Mouse (Mus musculus) limb, embryonic 10.5 days (tissue): ENCODE results near the gene 4930564D02Rik. TPM values are rescaled to one million over a fixed set of nuclear protein-coding genes. Genes with fewer than 3 reads are reported as not detected.

Experiments used
- DNase-seq: peaks from one replicate; pipeline ENCODE4 v3.0.0-alpha.2; 2017; ENCODE audit warnings: low spot score
- H3K27ac ChIP-seq: fragments of 300-500 bp; sonication (generic); 2 replicates; pipeline ENCODE4 v1.5.1; 2016; ENCODE audit warnings: mild to moderate bottlenecking
- H3K27me3 ChIP-seq: fragments of 300-500 bp; sonication (generic); 2 replicates; pipeline ENCODE4 v1.6.1; 2016; ENCODE audit warnings: low read depth, mild to moderate bottlenecking; ENCODE audit not compliant: poor library complexity, severe bottlenecking
- H3K36me3 ChIP-seq: fragments of 300-500 bp; sonication (generic); 2 replicates; pipeline ENCODE4 v1.6.1; 2016; ENCODE audit warnings: mild to moderate bottlenecking, moderate library complexity
- H3K4me1 ChIP-seq: fragments of 300-500 bp; sonication (generic); 2 replicates; pipeline ENCODE4 v1.6.1; 2016
- H3K4me3 ChIP-seq: fragments of 300-500 bp; sonication (generic); 2 replicates; pipeline ENCODE4 v1.5.1; 2016; ENCODE audit warnings: mild to moderate bottlenecking, moderate library complexity
- H3K9me3 ChIP-seq: fragments of 300-500 bp; sonication (generic); replicated peaks from 2 replicates; pipeline ENCODE4 v1.6.1; 2016; ENCODE audit warnings: mild to moderate bottlenecking
- WGBS: fragments of 180-500 bp; shearing (Covaris S2); methylation state at CpG from one replicate; pipeline ENCODE4 v1.1.7; 2016; 5-methylcytosine and 5-hydroxymethylcytosine counted together
- polyA plus RNA-seq: library from polyadenylated mRNA; unstranded; fragments of >200 nt; fragmentation: Nextera tagmentation; extraction: Ambion mirVana; gene quantifications from 2 replicates; pipeline ENCODE4 v1.2.1, GENCODE M21; 2016

4930564D02Rik gene
- polyA plus RNA-seq, 1 experiment from 2014 or later, result not detected

DNA sequence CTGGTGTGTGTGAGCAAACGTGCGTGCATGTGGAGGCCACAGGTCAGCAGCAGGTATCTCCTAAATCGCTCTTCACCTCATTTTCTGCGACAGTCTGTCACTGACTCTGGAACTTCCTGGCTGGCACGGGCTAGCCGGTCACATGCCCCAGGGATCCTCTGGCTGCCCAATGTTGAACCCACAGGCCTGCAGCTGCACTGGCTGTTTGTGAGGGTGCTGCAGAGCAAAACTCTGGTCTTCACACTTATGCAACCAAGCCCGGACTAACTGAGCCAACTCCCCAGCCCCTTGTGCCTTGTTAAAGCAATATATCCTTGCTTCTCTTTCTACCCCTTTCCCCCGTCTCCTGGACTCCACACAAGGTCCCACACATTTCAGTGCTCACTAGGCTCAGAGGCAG lies 19.0 kb upstream of the 4930564D02Rik start:
- WGBS, result 48% methylated on average over 8 of the region's 8 CpGs
- Histone ChIP-seq H3K27ac (peak overlapping the region; percentile 51; the same call in 1 of the 2 replicates), H3K4me3 (no peak overlapping the region), H3K36me3 (peaks cover 23% of the 10 kb centered on the region), H3K27me3 (no peaks in the 10 kb centered on the region), H3K9me3 (no peaks in the 10 kb centered on the region), H3K4me1 (peaks cover 37% of the 10 kb centered on the region)
- no peak for DNase-seq

DNA sequence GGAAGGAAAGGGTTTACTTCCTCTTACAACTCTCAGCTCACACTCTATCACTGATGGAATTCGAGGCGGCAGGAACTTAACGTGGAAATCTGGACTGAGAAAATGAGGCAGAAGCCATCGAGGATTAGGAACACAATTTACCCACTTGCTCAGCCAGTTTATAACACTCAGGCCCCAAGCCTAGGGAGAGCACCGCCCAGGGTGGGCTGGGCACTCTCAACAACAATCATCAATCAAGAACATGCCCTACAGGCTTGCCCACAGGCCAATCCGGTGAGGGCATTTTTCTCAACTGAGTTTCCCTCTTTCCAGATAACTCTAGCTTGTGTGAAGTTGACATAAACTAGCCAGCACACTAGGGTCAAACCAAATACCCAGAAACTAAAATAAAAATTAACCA lies 16.8 kb upstream of the 4930564D02Rik start:
- no peak for DNase-seq
- Histone ChIP-seq H3K9me3 (no peaks in the 10 kb centered on the region), H3K4me3 (no peak overlapping the region), H3K27me3 (no peaks in the 10 kb centered on the region), H3K4me1 (peaks cover 42% of the 10 kb centered on the region), H3K27ac (no peak overlapping the region), H3K36me3 (peaks cover 19% of the 10 kb centered on the region)
- 87% methylated on average over 6 of the region's 6 CpGs for WGBS

DNA sequence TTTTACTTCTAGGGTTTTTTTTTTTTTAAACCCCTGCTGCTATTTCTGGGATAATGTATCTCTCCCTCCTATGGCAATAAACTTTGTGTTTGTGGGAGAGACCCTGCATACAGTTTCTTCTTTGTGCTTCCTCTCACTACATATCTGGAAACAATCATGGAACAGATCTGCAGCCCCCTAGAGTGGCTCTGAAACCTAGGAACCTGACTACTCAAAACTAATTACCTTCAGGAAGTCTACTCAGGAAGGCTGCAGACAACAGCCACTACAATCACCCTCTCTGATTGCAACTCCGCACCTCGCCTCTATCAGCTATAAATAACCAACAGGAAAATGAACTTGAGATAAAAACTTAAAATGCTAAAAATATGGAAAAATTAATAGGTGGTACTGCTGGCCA lies 15.5 kb upstream of the 4930564D02Rik start:
- Histone ChIP-seq H3K9me3 (no peaks in the 10 kb centered on the region), H3K27me3 (no peaks in the 10 kb centered on the region), H3K36me3 (peaks cover 9% of the 10 kb centered on the region), H3K4me1 (peaks cover 42% of the 10 kb centered on the region), H3K27ac (peak overlapping the region; percentile 93; the same call in 1 of the 2 replicates), H3K4me3 (peak overlapping the region; percentile 89)
- 26% methylated on average over 2 of the region's 2 CpGs for WGBS
- DNase-seq, result no peak

DNA sequence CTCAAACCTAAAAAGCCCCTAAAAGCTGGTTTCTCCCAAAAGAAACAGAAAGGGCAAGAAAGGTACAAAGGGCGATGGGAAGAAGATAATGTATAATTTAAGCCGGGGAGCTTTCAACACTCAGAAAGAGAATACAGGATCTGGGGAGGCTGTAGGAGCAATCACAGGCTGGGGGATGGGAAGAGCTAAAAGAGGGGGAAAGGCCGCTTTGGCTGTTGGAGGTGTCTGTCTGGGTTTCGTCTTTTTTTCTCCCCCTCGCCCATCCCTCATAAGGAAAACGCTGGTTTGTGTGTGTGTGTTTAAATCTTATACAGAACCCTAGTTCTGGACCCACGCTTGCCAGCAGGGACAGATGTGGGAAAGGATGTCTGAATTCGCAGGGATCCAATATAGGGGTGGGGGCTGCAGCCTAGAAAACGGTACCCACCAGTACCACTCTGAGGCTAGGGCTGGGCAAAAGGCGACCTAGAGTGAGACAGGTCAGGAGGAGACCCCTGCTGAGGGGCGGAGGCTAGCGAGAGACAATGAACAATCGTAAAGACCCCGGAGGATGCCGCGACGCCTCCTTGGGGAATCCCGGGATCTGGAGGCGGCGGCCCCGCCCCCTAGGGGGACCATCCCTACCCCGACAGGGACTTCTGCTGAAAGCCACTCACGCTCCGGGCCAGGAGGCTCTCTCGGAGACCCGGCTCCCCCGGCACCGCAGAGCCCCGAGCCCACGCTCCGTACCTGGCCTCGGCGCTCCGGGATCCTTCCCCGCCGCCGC lies 14.3 kb upstream of the 4930564D02Rik start:
- under 1% methylated on average over 34 of the region's 37 CpGs for WGBS
- H3K27me3 ChIP-seq, result no peaks in the 10 kb centered on the region
- peaks cover 4% of the 10 kb centered on the region; the same call in 1 of the 2 replicates for H3K36me3 ChIP-seq
- peaks cover 42% of the 10 kb centered on the region for H3K4me1 ChIP-seq
- H3K9me3 ChIP-seq, result no peaks in the 10 kb centered on the region
- peak overlapping the region; percentile 89 for H3K4me3 ChIP-seq
- DNase-seq, result no peak
- H3K27ac ChIP-seq, result peak overlapping the region; percentile 93

DNA sequence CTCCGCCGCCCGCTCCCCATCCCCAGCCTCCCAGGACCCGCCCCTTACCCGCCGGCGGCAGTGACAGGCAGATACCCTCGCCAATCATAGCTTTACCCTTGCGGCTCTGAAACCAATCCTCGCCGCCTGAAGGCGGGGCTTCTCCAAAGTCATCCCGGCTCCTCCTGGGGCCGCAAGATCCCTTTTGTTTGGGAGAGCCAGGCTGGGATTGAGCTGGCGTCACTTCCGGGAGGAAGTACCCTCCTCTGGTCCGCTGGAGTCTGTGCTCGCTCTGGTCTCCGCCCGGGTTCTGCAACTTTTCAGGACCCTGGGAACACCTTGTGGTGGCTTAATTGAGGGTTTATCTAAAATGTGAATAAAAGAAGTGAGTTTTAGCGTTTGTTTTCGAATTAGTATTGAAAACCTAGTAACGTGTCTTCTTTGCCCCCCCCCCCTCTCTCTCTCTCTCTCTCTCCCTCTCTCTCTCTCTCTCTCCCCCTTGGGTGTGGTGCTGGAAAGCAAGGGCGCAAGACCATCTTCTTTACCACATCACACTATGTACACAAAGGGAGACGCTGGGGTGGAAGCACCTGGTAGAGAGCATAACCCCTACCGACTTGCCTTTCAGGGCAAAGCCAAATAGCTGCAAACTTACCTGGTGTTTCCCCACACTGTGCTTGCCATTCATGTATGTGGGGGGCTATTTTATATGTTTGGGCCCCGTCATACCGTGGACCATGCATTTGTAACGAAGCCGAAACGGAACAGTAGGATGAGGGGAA lies 13.5 kb upstream of the 4930564D02Rik start, which contains the start of gene Cttnbp2nl:
Cttnbp2nl (minus strand) TSS at position 210 of the 761 bp plus-strand sequence.
- H3K4me1 ChIP-seq, result peaks cover 35% of the 10 kb centered on the region
- peak within 1 kb of the TSS; percentile 89 for H3K4me3 ChIP-seq
- no peaks in the 10 kb centered on the region for H3K9me3 ChIP-seq
- peak within 1 kb of the TSS; percentile 93 for H3K27ac ChIP-seq
- WGBS, result 4% methylated on average over 31 of the region's 31 CpGs
- peak; percentile 95 for DNase-seq
- no peaks in the 10 kb centered on the region for H3K27me3 ChIP-seq
- peaks cover 4% of the 10 kb centered on the region; the same call in 1 of the 2 replicates for H3K36me3 ChIP-seq

DNA sequence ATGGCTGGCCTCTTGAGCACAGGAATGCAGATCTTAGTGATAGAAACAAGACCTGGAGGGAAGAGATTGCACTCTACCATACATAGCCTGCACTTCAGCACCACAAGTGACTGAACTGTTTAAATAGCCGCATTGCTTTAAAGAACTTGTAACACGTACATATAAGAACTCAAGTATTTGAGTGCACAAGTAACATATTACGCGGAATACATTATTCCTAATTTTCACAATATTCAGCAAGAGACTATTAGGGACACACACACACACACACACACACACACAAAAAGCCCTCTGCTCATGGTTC lies 13.0 kb upstream of the 4930564D02Rik start:
- WGBS, result 71% methylated on average over 4 of the region's 4 CpGs
- DNase-seq, result no peak
- H3K27ac ChIP-seq, result peak overlapping the region; percentile 93

DNA sequence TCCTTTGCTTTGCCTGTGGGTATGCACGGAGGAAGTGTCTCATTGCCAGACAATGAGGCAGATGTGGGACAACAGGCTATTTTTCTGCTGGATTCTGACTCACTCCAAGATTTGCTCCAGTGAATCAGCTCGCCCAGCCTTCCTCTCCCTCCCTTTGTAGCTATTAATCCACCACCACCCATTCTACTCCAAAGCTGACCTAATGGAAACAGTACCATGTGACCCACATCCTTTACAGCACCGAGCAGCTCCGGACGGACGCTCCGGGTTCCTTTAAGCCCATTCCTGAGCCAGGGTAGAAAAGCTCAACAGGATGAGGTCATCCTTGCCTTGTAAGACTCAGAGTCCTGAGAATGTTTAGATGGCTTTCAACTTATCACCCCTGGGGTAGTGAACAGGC lies 11.7 kb upstream of the 4930564D02Rik start:
- Histone ChIP-seq H3K4me3 (no peak overlapping the region), H3K36me3 (peaks cover under 1% of the 10 kb centered on the region; the same call in 1 of the 2 replicates), H3K27me3 (no peaks in the 10 kb centered on the region), H3K9me3 (no peaks in the 10 kb centered on the region), H3K27ac (no peak overlapping the region), H3K4me1 (peaks cover 45% of the 10 kb centered on the region)
- no peak for DNase-seq
- WGBS, result 80% methylated on average over 7 of the region's 7 CpGs

More for the DNA sequence above, 13.0 kb upstream of the 4930564D02Rik start:
- Histone ChIP-seq H3K36me3 (peaks cover 4% of the 10 kb centered on the region; the same call in 1 of the 2 replicates), H3K9me3 (no peaks in the 10 kb centered on the region), H3K4me1 (peaks cover 35% of the 10 kb centered on the region), H3K27me3 (no peaks in the 10 kb centered on the region), H3K4me3 (peak overlapping the region; percentile 89)

DNA sequence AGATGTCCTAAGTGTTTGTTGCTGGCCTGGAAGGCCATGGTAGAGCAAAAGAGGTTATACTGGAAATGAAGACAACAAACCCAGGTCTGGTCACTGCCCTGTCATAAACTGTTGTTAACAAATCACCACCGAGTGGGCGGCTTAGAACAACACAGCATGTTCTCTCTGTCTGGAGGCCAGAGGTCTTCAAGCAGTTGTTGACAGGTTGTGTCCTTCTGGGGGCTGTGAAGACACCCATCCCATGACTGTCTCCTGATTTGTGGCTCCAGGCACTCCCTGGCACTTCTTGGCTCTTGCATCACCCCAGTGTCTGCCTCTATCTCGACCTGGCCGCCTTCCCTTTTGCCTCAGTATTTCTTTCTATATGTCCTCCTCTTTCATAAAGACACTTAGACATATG lies 11.0 kb upstream of the 4930564D02Rik start:
- no peak overlapping the region for H3K4me3 ChIP-seq
- no peaks in the 10 kb centered on the region for H3K9me3 ChIP-seq
- H3K36me3 ChIP-seq, result no peaks in the 10 kb centered on the region
- no peak for DNase-seq
- WGBS, result 76% methylated on average over 4 of the region's 4 CpGs
- no peaks in the 10 kb centered on the region for H3K27me3 ChIP-seq
- no peak overlapping the region for H3K27ac ChIP-seq
- peaks cover 47% of the 10 kb centered on the region for H3K4me1 ChIP-seq

DNA sequence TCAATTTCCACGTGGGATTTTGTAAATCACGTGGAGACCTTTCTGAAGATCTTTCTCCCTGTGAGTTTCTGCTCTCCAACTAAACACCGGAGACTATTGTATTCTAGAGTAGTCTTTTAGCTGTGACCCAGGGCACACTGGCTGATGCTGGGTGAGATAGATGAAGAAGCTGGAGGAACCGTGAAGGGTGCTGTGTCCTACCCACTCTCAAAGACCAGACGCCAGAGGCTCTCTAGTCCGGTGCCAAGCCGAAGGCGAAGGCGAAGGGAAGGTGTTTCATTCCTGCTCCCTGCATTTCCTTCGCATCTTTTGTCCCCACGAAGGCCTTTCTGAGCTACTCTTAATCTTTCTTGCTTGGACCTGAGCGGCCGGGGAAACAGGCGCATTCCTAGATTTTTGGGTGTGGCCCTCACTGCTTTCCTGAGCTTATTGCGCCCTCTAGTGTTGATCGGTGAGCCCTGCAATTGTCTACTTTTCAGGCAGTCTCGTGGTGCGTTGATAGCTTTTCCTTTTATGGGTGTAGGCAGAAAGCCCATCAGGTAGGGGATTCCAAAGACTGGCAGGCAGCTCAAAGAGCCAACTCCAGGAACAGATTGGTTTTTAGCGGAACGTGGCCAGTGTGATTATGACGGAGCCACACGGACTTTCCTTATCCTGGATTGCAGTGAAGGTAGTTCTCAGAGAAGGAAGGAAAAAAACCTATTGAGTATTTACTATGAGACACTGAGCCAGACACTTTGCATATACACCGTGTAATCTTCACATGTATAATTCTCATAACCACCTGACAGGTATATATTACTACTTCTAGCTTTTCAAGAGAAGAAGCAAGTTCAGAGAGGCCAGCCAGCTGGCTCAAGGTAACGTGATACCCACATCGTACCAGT lies 7.8 kb upstream of the 4930564D02Rik start:
- H3K27ac ChIP-seq, result peak overlapping the region; percentile 62; the same call in 1 of the 2 replicates
- H3K27me3 ChIP-seq, result no peaks in the 10 kb centered on the region
- WGBS, result 16% methylated on average over 25 of the region's 25 CpGs
- no peaks in the 10 kb centered on the region for H3K9me3 ChIP-seq
- DNase-seq, result peak; percentile 90
- H3K36me3 ChIP-seq, result no peaks in the 10 kb centered on the region
- peaks cover 39% of the 10 kb centered on the region for H3K4me1 ChIP-seq
- peak overlapping the region; percentile 35 for H3K4me3 ChIP-seq

DNA sequence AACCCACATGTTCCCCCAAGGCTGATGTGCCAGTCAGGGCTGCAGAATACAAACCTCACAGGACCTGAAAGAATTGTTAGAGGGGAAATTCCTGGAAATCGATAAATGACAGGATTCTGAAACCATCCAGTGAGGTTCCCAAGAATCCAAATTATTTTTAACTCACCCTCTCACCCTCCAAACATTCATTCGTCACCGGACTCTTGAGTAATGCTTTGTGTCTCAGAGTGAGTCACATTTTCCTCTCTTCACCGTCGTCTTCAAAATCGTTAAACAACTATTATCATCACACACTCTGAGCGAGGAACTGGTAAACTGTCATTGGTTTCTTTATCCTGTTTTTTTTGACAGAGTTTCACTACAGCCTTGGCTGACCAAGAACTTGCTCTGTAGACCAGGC lies 6.7 kb upstream of the 4930564D02Rik start:
- 77% methylated on average over 7 of the region's 7 CpGs for whole genome bisulfite sequencing

DNA sequence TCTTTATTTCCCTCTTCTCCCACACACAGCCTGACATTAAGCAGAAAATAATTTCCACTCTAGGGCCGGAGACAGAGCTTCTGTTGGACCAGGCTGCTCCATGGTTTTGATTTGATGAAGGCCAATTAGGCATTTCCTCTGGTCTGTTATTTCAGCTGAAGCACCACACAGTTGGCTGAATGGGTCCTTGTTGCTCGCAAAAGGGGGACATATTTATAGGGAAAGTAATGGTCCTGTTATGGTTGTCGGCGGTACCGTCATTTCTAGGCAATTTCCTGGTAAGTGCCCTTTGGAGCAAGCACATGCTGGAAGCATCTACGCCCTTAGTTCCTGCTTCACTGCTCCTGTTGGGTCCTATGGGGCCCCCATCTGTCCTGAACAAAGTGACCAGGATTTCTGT lies 5.7 kb upstream of the 4930564D02Rik start:
- WGBS, result 51% methylated on average over 6 of the region's 6 CpGs

More for the DNA sequence above, 6.7 kb upstream of the 4930564D02Rik start:
- Histone ChIP-seq H3K9me3 (no peaks in the 10 kb centered on the region), H3K36me3 (no peaks in the 10 kb centered on the region), H3K27me3 (no peaks in the 10 kb centered on the region), H3K27ac (no peak overlapping the region; the same call in 1 of the 2 replicates), H3K4me3 (no peak overlapping the region), H3K4me1 (peaks cover 39% of the 10 kb centered on the region)
- no peak for DNase-seq

DNA sequence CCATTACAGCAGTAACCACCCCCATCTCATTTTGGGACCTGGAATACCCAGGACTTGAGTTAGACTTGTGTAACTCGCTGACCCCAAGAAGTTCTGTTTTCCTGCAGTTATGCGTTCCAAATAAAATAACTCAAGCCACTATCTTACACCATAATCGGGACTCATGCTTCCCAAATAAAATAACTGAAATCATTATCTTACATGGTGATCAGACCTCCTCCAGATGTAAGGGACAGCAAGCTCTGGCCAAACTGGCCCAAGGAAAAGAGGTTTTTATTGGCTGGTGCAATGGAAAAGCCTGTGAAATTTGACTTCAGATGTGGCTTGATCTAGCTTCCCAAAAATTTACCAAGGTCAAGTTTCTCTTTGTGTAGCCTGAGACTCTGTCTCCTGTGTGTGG lies 5.1 kb upstream of the 4930564D02Rik start:
- H3K4me3 ChIP-seq, result no peak overlapping the region
- H3K27ac ChIP-seq, result peak overlapping the region; percentile 77; the same call in 1 of the 2 replicates
- 85% methylated on average over 3 of the region's 3 CpGs for WGBS
- peaks cover 39% of the 10 kb centered on the region for H3K4me1 ChIP-seq
- DNase-seq, result no peak
- H3K9me3 ChIP-seq, result no peaks in the 10 kb centered on the region
- no peaks in the 10 kb centered on the region for H3K27me3 ChIP-seq
- no peaks in the 10 kb centered on the region for H3K36me3 ChIP-seq

More for the DNA sequence above, 5.7 kb upstream of the 4930564D02Rik start:
- no peaks in the 10 kb centered on the region for H3K36me3 ChIP-seq
- no peaks in the 10 kb centered on the region for H3K27me3 ChIP-seq
- no peak overlapping the region for H3K4me3 ChIP-seq
- DNase-seq, result no peak
- H3K9me3 ChIP-seq, result no peaks in the 10 kb centered on the region
- peak overlapping the region; percentile 77 for H3K27ac ChIP-seq
- peaks cover 39% of the 10 kb centered on the region for H3K4me1 ChIP-seq
